Mouse (Mus musculus) heart, postnatal 0 days (tissue): ENCODE data around the gene Isl1. TPM values are rescaled to one million over a fixed set of nuclear protein-coding genes. Genes with fewer than 3 reads are reported as not detected.

Experiments used
- ATAC-seq: fragments of 200-750 bp; cut with Nextera tagmentation; 2 replicates; pipeline ENCODE4 v1.8.0; 2017; ENCODE audit warnings: low read depth, moderate number of reproducible peaks, moderate library complexity; ENCODE audit not compliant: insufficient read depth
- DNase-seq: peaks from one replicate; pipeline ENCODE4 v3.0.0-alpha.2; 2016; ENCODE audit warnings: low spot score
- H3K27ac ChIP-seq: fragments of 300-500 bp; sonication (generic); 2 replicates; pipeline ENCODE4 v1.5.1; 2014; ENCODE audit warnings: low read depth, mild to moderate bottlenecking
- H3K27me3 ChIP-seq: fragments of 300-500 bp; sonication (generic); 2 replicates; pipeline ENCODE4 v1.6.1; 2014; ENCODE audit warnings: low read length, mixed read lengths; ENCODE audit not compliant: control insufficient read depth, insufficient read depth
- H3K36me3 ChIP-seq: fragments of 300-500 bp; sonication (generic); replicated peaks from 2 replicates; pipeline ENCODE4 v1.6.1; 2014; ENCODE audit warnings: low read length, mixed read lengths; ENCODE audit not compliant: control insufficient read depth, insufficient read depth
- H3K4me1 ChIP-seq: fragments of 300-500 bp; sonication (generic); 2 replicates; pipeline ENCODE4 v1.6.1; 2014; ENCODE audit warnings: antibody characterized with exemption; ENCODE audit not compliant: control insufficient read depth, insufficient read depth
- H3K4me2 ChIP-seq: fragments of 300-500 bp; sonication (generic); 2 replicates; pipeline ENCODE4 v1.6.1; 2014; ENCODE audit warnings: low read depth, mild to moderate bottlenecking, low read length, moderate library complexity
- H3K4me3 ChIP-seq: fragments of 300-500 bp; sonication (generic); 2 replicates; pipeline ENCODE4 v1.5.1; 2014; ENCODE audit warnings: low read depth, low read length
- H3K9ac ChIP-seq: fragments of 300-500 bp; sonication (generic); replicated peaks from 2 replicates; pipeline ENCODE4 v1.6.1; 2014; ENCODE audit warnings: low read depth, low read length, mixed read lengths
- H3K9me3 ChIP-seq: fragments of 300-500 bp; sonication (generic); replicated peaks from 2 replicates; pipeline ENCODE4 v1.6.1; 2016; ENCODE audit warnings: low read length; ENCODE audit not compliant: control insufficient read depth
- CTCF ChIP-seq: IDR thresholded peaks from 2 replicates; pipeline ENCODE4 v1.5.1; 2016; ENCODE audit warnings: antibody characterized with exemption, control low read depth, low read depth
- EP300 ChIP-seq: IDR thresholded peaks from 2 replicates; pipeline ENCODE4 v1.6.1; 2016; ENCODE audit warnings: antibody characterized with exemption, low read depth
- WGBS: fragments of 180-500 bp; shearing (Covaris S2); extraction: QIAGEN DNeasy Blood & Tissue Kit; methylation state at CpG from one replicate; pipeline ENCODE4 v1.1.7; 2014; 5-methylcytosine and 5-hydroxymethylcytosine counted together
- polyA plus RNA-seq: library from polyadenylated mRNA; unstranded; fragments of >200 nt; fragmentation: Nextera tagmentation; extraction: Ambion mirVana; gene quantifications from 2 replicates; pipeline ENCODE4 v1.2.1, GENCODE M21; 2015
- total RNA-seq: library from RNA; depleted of rRNA; stranded (reverse); fragments of >200 nt; gene quantifications from 2 replicates; pipeline ENCODE4 v1.2.3, GENCODE M21; 2014; ENCODE audit warnings: low replicate concordance; rRNA removed

Gene Isl1
- total RNA-seq: 1.5 TPM in 1 of 2 replicates, not detected in the other
- 0.18 and 0.60 TPM in 2 replicates for polyA plus RNA-seq

GRCm38 (mm10) chr13:116309584-116310462, at the start of gene Isl1:
Gene Isl1 (minus strand): TSS chr13:116309689.
- Histone ChIP-seq H3K36me3 (no peaks in the 10 kb centered on the region), H3K9ac (no peak within 1 kb of the TSS), H3K27ac (no peak within 1 kb of the TSS), H3K4me1 (no peaks in the 10 kb centered on the region), H3K9me3 (no peaks in the 10 kb centered on the region), H3K4me2 (peak within 1 kb of the TSS; percentile 86), H3K4me3 (peak within 1 kb of the TSS; percentile 56), H3K27me3 (peaks cover 96% of the 10 kb centered on the region)
- peak; percentile 40 for DNase-seq
- WGBS: 2% methylated on average over 68 of the region's 82 CpGs
- ATAC-seq: peak; percentile 86
- TF ChIP-seq CTCF: no peak
- TF ChIP-seq EP300: no peak

- H3K9ac ChIP-seq: no peak overlapping the region
- H3K4me1 ChIP-seq: no peaks in the 10 kb centered on the region
- H3K27me3 ChIP-seq: no peaks in the 10 kb centered on the region
- DNase-seq (no peak), ATAC-seq (no peak)
- H3K27ac ChIP-seq: no peak overlapping the region
- WGBS: 75% methylated on average over 3 of the region's 3 CpGs
- H3K36me3 ChIP-seq: no peaks in the 10 kb centered on the region
- TF ChIP-seq EP300 (no peak), CTCF (no peak)
- H3K4me3 ChIP-seq: no peak overlapping the region
- H3K9me3 ChIP-seq: no peaks in the 10 kb centered on the region
- H3K4me2 ChIP-seq: no peak overlapping the region
Measured at GRCm38 (mm10) chr13:116335763-116336162, 26.3 kb upstream of the Isl1 start.

GRCm38 (mm10) chr13:116313636-116314530, 4.4 kb upstream of the Isl1 start:
- no peak overlapping the region for H3K9ac ChIP-seq
- H3K4me1 ChIP-seq: no peaks in the 10 kb centered on the region
- DNase-seq: no peak
- no peaks in the 10 kb centered on the region for H3K36me3 ChIP-seq
- H3K27ac ChIP-seq: no peak overlapping the region
- no peaks in the 10 kb centered on the region for H3K9me3 ChIP-seq
- WGBS: 5% methylated on average over 28 of the region's 28 CpGs
- TF ChIP-seq EP300 (no peak), CTCF (no peak)
- H3K4me3 ChIP-seq: 0 out of 2 replicates have a peak overlapping the region, but pooled peaks have one; percentile 2
- ATAC-seq: no peak
- H3K4me2 ChIP-seq: no peak overlapping the region
- H3K27me3 ChIP-seq: peaks cover 68% of the 10 kb centered on the region

GRCm38 (mm10) chr13:116311871-116312720, 2.6 kb upstream of the Isl1 start:
- no peak overlapping the region for H3K9ac ChIP-seq
- ATAC-seq (no peak), DNase-seq (no peak)
- H3K36me3 ChIP-seq: no peaks in the 10 kb centered on the region
- H3K27ac ChIP-seq: no peak overlapping the region
- no peak for TF ChIP-seq EP300
- peak; percentile 29; the same call in 1 of the 2 replicates for TF ChIP-seq CTCF
- no peak overlapping the region for H3K4me3 ChIP-seq
- H3K4me2 ChIP-seq: no peak overlapping the region
- H3K27me3 ChIP-seq: peaks cover 83% of the 10 kb centered on the region
- H3K4me1 ChIP-seq: no peaks in the 10 kb centered on the region
- WGBS: 20% methylated on average over 13 of the region's 13 CpGs
- no peaks in the 10 kb centered on the region for H3K9me3 ChIP-seq

- Histone ChIP-seq H3K9me3 (no peaks in the 10 kb centered on the region), H3K4me3 (no peak overlapping the region), H3K27me3 (peaks cover 92% of the 10 kb centered on the region), H3K9ac (no peak overlapping the region), H3K36me3 (no peaks in the 10 kb centered on the region), H3K4me1 (no peaks in the 10 kb centered on the region), H3K27ac (no peak overlapping the region), H3K4me2 (no peak overlapping the region)
- DNase-seq (no peak), ATAC-seq (no peak)
- 28% methylated on average over 4 of the region's 4 CpGs for WGBS
- TF ChIP-seq CTCF (no peak), EP300 (no peak)
Measured at GRCm38 (mm10) chr13:116311011-116311410, 1.5 kb upstream of the Isl1 start.
